Mouse (Mus musculus): ENCODE data around the gene Tcf15. TPM values are rescaled to one million over a fixed set of nuclear protein-coding genes. Genes with fewer than 3 reads are reported as not detected.

Gene Tcf15
- total RNA-seq, 2 experiments from 2014 or later: 4.3 TPM; not detected in 1

DNA sequence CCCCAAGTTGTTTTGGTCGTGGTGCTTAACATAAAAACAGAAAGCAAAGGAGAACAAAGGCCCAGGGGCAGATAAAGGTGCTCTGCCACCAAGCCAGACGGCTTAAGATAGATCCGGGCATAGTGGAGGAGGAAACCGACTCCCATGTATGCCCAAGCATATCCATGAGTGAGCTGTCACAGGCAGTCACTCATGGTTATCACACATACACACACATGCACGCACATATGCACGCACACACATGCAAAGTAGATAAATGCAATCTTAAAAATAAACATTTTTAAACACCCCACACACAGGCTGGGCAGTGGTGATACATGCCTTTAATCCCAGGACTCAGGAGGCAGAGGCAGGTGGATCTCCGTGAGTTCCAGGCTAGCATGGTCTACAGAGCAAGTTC is 25.7 kb upstream of the Tcf15 start:
- peak; percentile 53 for ATAC-seq (replicated peaks; ENCODE audit: low FRiP score, low TSS enrichment, poor library complexity, severe bottlenecking)

GRCm38 (mm10) chr2:152119228-152119865 is 24.0 kb upstream of the Tcf15 start:
- ATAC-seq (replicated peaks; ENCODE audit: low FRiP score, low TSS enrichment, poor library complexity, severe bottlenecking): no peak

DNA sequence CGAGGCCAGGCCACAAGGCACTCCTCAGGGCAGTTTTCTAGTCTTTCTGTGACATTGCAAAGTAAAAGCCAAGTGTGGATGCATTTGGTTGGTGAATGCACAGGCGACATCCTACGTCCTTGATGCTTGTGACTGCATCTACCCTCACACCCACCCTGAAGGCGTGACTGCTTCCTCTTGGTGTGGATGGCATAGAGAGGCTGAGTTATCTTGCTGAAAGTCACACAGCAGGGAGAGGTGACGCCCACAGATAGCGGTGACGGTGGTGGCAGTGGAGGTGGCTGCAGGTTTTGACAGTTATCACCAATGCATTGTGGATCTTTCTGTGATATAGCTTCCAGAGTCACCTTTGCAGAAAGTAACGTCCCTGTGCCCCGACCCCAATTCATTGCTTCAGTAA is 20.5 kb upstream of the Tcf15 start:
- peak; percentile 99 for ATAC-seq (replicated peaks; ENCODE audit: low FRiP score, low TSS enrichment, poor library complexity, severe bottlenecking)

DNA sequence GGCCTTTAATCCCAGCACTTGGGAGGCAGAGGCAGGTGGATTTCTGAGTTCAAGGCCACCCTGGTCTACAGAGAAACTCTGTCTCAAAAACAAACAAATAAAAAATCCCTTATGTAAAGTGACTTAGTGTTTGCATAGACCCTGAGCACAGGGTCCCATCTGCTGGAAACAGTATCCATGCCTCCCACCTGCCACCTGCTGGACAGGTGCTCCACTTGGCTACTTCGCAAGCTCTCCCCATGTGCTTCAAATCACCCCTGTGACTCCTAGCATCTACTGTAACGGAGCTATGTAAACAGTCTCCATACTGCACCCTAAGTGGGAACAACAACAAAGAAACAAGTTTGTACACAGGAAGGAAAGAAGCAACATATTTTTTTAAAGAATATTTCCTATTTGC is 14.8 kb upstream of the Tcf15 start:
- ATAC-seq (replicated peaks; ENCODE audit: low FRiP score, low TSS enrichment, poor library complexity, severe bottlenecking): no peak

GRCm38 (mm10) chr2:152129778-152130177 is 13.6 kb upstream of the Tcf15 start:
- no peak for ATAC-seq (replicated peaks; ENCODE audit: low FRiP score, low TSS enrichment, poor library complexity, severe bottlenecking)

DNA sequence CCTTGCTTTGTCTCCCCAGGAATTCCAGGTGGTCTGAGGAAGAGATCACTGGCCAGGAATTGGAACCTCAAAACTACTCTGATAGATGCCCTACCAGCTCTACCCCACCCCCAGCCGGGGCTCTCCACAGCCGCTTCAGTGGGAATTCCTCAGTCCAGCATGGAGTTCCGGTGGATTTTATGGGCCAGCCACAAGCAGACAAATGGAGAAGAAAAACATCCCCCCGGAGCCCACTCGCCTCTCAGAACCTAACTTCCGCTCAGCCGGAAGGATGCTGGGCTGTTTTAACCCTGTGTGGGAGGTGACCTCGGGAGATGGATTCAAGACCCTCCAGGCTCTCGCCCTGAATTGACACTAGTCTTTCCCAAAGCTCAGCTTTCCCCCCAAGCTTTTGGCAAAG is 11.3 kb upstream of the Tcf15 start:
- no peak for ATAC-seq (replicated peaks; ENCODE audit: low FRiP score, low TSS enrichment, poor library complexity, severe bottlenecking)

DNA sequence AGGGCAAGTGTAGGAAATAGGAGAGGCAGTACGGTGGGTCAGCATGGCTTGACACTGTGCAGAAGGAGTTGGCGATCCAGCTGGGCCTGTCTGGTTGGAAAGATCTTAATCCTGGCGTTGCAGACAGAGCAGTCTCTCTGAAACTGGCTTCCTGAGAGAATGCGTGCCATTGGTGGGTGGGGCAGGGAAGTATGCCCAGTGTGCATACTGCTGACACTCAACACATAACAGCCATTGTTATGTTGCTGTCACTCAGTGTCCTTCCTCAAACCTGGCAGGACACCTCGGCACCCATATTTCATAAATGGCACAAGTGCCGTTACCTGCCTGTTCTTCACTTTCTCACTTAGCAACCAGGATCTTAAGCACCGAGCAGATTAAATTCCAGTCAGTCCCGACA is 10.7 kb upstream of the Tcf15 start:
- ATAC-seq (replicated peaks; ENCODE audit: low FRiP score, low TSS enrichment, poor library complexity, severe bottlenecking): no peak

GRCm38 (mm10) chr2:152139191-152139987 is 4.0 kb upstream of the Tcf15 start:
- ATAC-seq (replicated peaks; ENCODE audit: low FRiP score, low TSS enrichment, poor library complexity, severe bottlenecking): no peak

- no peak for ATAC-seq (replicated peaks; ENCODE audit: low FRiP score, low TSS enrichment, poor library complexity, severe bottlenecking)
Measured at GRCm38 (mm10) chr2:152140941-152141340, 2.4 kb upstream of the Tcf15 start.

DNA sequence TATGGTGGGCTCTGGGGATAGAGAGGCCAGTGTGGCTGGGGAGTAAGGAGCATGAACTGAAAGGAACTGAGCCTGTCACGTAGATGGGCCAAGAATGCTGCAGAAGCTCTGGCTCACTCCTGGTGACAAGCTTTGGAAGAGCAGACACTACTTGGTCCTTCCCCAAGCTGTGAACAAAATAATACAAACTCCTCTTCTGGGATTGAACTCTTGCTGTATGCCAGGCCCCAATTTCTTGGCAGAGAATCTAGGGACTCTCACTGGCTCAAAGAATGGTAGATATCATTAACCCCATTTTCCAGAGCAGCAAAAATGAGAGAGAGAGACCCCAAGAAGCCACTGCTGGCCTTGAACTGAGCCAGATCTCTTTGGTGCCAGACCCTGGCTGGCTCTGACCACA is 1.9 kb upstream of the Tcf15 start:
- ATAC-seq (replicated peaks; ENCODE audit: low FRiP score, low TSS enrichment, poor library complexity, severe bottlenecking): no peak

DNA sequence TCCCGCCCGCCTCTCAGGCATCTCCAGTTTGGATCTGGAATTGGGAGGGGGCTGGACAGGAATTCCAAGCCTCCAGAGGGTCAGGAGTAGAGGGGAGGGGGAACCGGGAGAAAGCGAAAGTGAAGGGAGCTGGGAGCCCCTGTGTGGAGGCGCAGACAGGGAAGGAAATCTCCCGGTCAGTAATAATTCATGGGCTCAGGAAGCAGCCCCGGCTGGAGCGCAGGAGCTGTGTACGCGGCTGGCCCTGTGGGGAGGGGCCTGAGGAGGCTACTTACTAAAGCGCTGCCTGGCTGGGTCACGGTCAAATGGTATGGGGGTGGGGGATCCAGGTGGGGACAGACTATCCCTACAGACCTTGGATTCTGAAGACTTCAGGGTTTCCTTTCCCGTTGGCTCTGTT is 1.3 kb upstream of the Tcf15 start:
- ATAC-seq (replicated peaks; ENCODE audit: low FRiP score, low TSS enrichment, poor library complexity, severe bottlenecking): no peak

- no peak for ATAC-seq (replicated peaks; ENCODE audit: low FRiP score, low TSS enrichment, poor library complexity, severe bottlenecking)
Measured at GRCm38 (mm10) chr2:152142571-152142970, 790 bp upstream of the Tcf15 start.

- no peak for ATAC-seq (replicated peaks; ENCODE audit: low FRiP score, low TSS enrichment, poor library complexity, severe bottlenecking)
Measured at GRCm38 (mm10) chr2:152144158-152144450, 743 bp downstream of the Tcf15 start.

DNA sequence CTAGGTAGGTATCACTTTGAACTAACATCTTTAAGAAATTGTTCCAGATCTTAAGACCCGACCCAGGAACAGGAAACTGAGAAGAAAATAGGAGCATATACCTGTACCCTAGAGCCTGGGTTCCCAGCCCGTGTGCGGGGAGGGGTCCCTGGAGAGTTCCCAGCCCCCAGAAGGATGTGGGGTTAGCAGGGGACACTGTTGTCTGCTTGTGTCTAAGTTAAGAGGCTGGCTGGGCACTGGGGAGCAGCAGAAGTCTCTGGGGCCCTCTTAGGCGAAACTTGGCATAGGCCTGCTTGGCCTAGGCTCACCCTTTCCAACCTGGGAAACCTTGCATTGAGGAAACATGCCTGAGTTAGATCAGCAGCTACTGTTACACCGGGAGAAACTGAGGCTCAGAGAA is 1.1 kb downstream of the Tcf15 start:
- ATAC-seq (replicated peaks; ENCODE audit: low FRiP score, low TSS enrichment, poor library complexity, severe bottlenecking): no peak

GRCm38 (mm10) chr2:152145711-152146110 is 2.4 kb downstream of the Tcf15 start:
- ATAC-seq (replicated peaks; ENCODE audit: low FRiP score, low TSS enrichment, poor library complexity, severe bottlenecking): no peak

GRCm38 (mm10) chr2:152147079-152147478 is 3.7 kb downstream of the Tcf15 start:
- no peak for ATAC-seq (replicated peaks; ENCODE audit: low FRiP score, low TSS enrichment, poor library complexity, severe bottlenecking)

DNA sequence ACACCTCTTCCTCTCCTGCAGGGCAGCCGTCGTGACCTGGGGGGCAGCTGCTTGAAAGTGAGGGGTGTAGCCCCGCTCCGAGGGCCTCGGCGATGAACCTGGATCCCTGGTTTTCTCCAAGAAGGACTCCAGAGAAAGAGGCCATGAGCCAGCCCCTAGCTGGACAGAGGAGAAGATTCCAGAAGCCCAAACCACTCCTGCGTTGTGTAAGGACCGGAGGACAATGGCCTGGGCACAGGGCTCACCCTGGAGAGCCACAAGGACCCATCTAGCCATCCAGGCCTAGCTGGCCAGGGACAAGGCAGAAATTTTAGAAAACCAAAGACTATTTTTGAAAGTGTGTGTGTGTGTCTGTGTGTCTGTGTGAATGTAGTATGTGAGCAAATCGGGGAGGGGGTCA is 5.3 kb downstream of the Tcf15 start:
- ATAC-seq (replicated peaks; ENCODE audit: low FRiP score, low TSS enrichment, poor library complexity, severe bottlenecking): no peak

- no peak for ATAC-seq (replicated peaks; ENCODE audit: low FRiP score, low TSS enrichment, poor library complexity, severe bottlenecking)
Measured at GRCm38 (mm10) chr2:152149891-152150290, 6.5 kb downstream of the Tcf15 start.

DNA sequence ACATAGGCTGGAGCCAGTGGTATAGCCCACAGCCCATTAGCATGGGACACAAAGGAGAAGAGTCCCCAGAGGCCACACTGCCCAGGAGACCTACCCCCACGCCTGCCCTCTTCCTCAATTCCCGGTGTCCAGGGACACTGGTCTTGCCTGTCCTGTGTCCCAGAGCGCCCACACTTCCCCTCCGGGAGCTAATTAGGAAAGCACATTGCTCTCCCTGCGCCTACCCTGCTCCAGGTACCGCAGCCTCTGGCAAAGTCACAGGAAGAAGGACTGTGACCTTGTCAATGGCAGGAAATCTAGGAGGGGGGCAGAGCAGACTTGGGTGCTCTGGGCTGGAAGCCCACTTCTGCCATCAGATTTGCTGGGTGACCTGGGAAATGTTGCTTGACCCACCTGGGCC is 7.0 kb downstream of the Tcf15 start:
- ATAC-seq (replicated peaks; ENCODE audit: low FRiP score, low TSS enrichment, poor library complexity, severe bottlenecking): no peak

GRCm38 (mm10) chr2:152153361-152153760 is 10.0 kb downstream of the Tcf15 start:
- ATAC-seq (replicated peaks; ENCODE audit: low FRiP score, low TSS enrichment, poor library complexity, severe bottlenecking): no peak

DNA sequence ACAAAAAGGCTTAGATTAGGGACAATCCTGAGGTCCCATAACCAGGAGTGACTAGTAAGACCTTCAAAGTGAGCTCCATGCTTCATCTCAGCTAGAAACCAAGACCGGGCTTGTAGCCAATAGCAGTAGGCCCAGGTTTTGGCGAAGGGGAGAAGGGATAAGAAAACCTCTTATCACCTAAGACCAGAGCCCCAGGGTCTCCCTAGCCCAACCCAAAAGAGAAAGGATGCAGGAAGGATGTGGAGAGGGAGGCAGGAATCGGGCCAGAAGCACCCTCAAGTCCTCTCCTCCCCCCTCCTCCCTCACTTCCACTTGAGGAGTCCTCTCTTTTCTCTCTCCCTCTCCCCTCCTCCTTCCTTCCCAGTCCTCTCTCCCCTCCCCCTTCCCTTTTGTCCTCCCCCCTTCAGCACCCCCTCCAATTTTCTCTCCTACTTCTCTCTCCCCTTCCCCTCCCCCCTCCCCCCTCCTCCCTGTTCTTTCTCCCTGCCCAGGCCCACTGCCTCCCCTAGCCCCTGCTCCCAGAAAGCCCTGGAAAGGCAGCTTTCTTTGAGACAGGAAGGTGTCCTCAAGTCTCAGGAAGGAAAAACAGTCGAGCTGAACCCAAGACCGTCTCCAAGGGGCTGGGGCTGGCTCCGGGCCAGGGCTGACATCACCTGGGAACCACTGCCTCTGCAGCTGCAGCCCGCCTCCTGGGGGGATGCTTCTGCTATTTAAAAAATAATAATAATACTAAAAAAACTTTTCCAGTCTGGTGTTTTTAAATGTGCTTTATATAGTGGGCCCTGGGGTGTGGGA is 12.2 kb downstream of the Tcf15 start:
- peak; percentile 91 for ATAC-seq (replicated peaks; ENCODE audit: low FRiP score, low TSS enrichment, poor library complexity, severe bottlenecking)

Data from megakaryocyte-erythroid progenitor cell, adult 5-6 weeks (primary cell).